ENCODE assay signal across 11 mouse cellular contexts in genomic region chr1:33738681-33739278, GRCm38 (mm10). TPM values are rescaled to one million over a fixed set of nuclear protein-coding genes. Genes with fewer than 3 reads are reported as not detected.
A peak's percentile ranks its signal among the peaks of the same experiment; 100 is the strongest.
DNase-seq lines count a peak whose midpoint lies in the region; ATAC-seq and TF ChIP-seq lines count a peak whose summit lies in the region.
"Had no signal": no experiment of that assay in that cellular context is flagged by ENCODE, and none has a peak within 500 bp of the region (broad histone marks: within the 10 kb centered on the region; RNA-seq: fewer than 3 reads in every experiment).

No protein-coding gene starts in this region.

- peak; percentile 25; the same call in 1 of the 2 replicates for ATAC-seq in forebrain, embryonic 14.5 days
- no peak for ATAC-seq in forebrain, embryonic 11.5 days (replicated peaks; ENCODE audit: low FRiP score)
- ATAC-seq in midbrain, embryonic 16.5 days, result peak; percentile 52
- ATAC-seq in midbrain, embryonic 14.5 days (ENCODE audit: low FRiP score, low TSS enrichment), result no peak
- peak; percentile 55 for ATAC-seq in intestine, postnatal 0 days
- peak; percentile 68 for ATAC-seq in neutrophil, adult 5-6 weeks (ENCODE audit: extremely low read depth, insufficient number of reproducible peaks, low FRiP score, poor library complexity, severe bottlenecking)

- H3K27me3 ChIP-seq in forebrain, embryonic 14.5 days (replicated peaks; ENCODE audit: control insufficient read depth, insufficient read depth, low read length), result no peaks in the 10 kb centered on the region
- H3K27me3 ChIP-seq in forebrain, embryonic 11.5 days (ENCODE audit: control insufficient read depth, insufficient read depth, low read length), result no peaks in the 10 kb centered on the region
- H3K27me3 ChIP-seq in midbrain, embryonic 16.5 days (ENCODE audit: control insufficient read depth, insufficient read depth, low read depth, low read length), result no peaks in the 10 kb centered on the region
- no peaks in the 10 kb centered on the region for H3K27me3 ChIP-seq in midbrain, embryonic 14.5 days (ENCODE audit: control insufficient read depth, insufficient read depth, low read length)
- no peaks in the 10 kb centered on the region for H3K27me3 ChIP-seq in intestine, postnatal 0 days (replicated peaks; ENCODE audit: control insufficient read depth, insufficient read depth, low read length)
- H3K27me3 ChIP-seq: heart, embryonic 12.5 days; megakaryocyte, embryonic 14.5 days had no signal

- TF ChIP-seq CTCF in intestine, postnatal 0 days (IDR thresholded peaks at IDR 0.05; ENCODE audit: low read depth), result no peak

- WGBS in forebrain, embryonic 14.5 days, result 90% methylated on average over 11 of the region's 11 CpGs
- WGBS in forebrain, embryonic 11.5 days, result 86% methylated on average over 11 of the region's 11 CpGs
- 93% methylated on average over 11 of the region's 11 CpGs for WGBS in midbrain, embryonic 16.5 days
- WGBS in midbrain, embryonic 14.5 days, result 91% methylated on average over 11 of the region's 11 CpGs
- WGBS in intestine, postnatal 0 days, result 81% methylated on average over 11 of the region's 11 CpGs

- H3K4me1 ChIP-seq in forebrain, embryonic 14.5 days (ENCODE audit: control insufficient read depth, insufficient read depth, low read length), result no peaks in the 10 kb centered on the region
- H3K4me1 ChIP-seq in forebrain, embryonic 11.5 days (replicated peaks; ENCODE audit: control insufficient read depth, insufficient read depth, low read length), result no peaks in the 10 kb centered on the region
- H3K4me1 ChIP-seq in midbrain, embryonic 16.5 days (ENCODE audit: control insufficient read depth, insufficient read depth, low read length), result no peaks in the 10 kb centered on the region
- no peaks in the 10 kb centered on the region for H3K4me1 ChIP-seq in midbrain, embryonic 14.5 days (ENCODE audit: control insufficient read depth, insufficient read depth, low read length)
- no peaks in the 10 kb centered on the region for H3K4me1 ChIP-seq in intestine, postnatal 0 days (replicated peaks; ENCODE audit: control insufficient read depth, insufficient read depth, low read length)
- H3K4me1 ChIP-seq: heart, embryonic 12.5 days had no signal

- no peak overlapping the region for H3K4me2 ChIP-seq in forebrain, embryonic 14.5 days (ENCODE audit: low read length)
- H3K4me2 ChIP-seq in forebrain, embryonic 11.5 days (ENCODE audit: low read depth, low read length, severe bottlenecking), result no peak overlapping the region
- H3K4me2 ChIP-seq in midbrain, embryonic 16.5 days (ENCODE audit: low read length), result no peak overlapping the region
- H3K4me2 ChIP-seq in midbrain, embryonic 14.5 days (ENCODE audit: low read length), result no peak overlapping the region
- no peak overlapping the region for H3K4me2 ChIP-seq in intestine, postnatal 0 days (replicated peaks; ENCODE audit: low read depth)
- H3K4me2 ChIP-seq: heart, embryonic 12.5 days had no signal

- no peak overlapping the region for H3K4me3 ChIP-seq in forebrain, embryonic 14.5 days (ENCODE audit: low read depth, low read length)
- H3K4me3 ChIP-seq in forebrain, embryonic 11.5 days (ENCODE audit: low read depth, low read length), result no peak overlapping the region
- H3K4me3 ChIP-seq in midbrain, embryonic 16.5 days (ENCODE audit: low read depth, low read length), result no peak overlapping the region
- no peak overlapping the region for H3K4me3 ChIP-seq in midbrain, embryonic 14.5 days (replicated peaks; ENCODE audit: low read depth, low read length)
- no peak overlapping the region for H3K4me3 ChIP-seq in intestine, postnatal 0 days (ENCODE audit: low read depth, low read length)
- H3K4me3 ChIP-seq: erythroblast, embryonic 14.5 days; heart, embryonic 12.5 days had no signal

- no peaks in the 10 kb centered on the region for H3K9me3 ChIP-seq in forebrain, embryonic 14.5 days (replicated peaks; ENCODE audit: control insufficient read depth, low read length)
- H3K9me3 ChIP-seq in forebrain, embryonic 11.5 days (ENCODE audit: control insufficient read depth, low read length), result no peaks in the 10 kb centered on the region
- no peaks in the 10 kb centered on the region for H3K9me3 ChIP-seq in midbrain, embryonic 16.5 days (replicated peaks; ENCODE audit: control insufficient read depth, low read length, poor library complexity, severe bottlenecking)
- no peaks in the 10 kb centered on the region for H3K9me3 ChIP-seq in midbrain, embryonic 14.5 days (ENCODE audit: control insufficient read depth, low read length)
- no peaks in the 10 kb centered on the region for H3K9me3 ChIP-seq in intestine, postnatal 0 days (ENCODE audit: control insufficient read depth)
- H3K9me3 ChIP-seq: heart, embryonic 12.5 days; megakaryocyte, embryonic 14.5 days had no signal

- no peak overlapping the region for H3K27ac ChIP-seq in forebrain, embryonic 14.5 days (ENCODE audit: low read depth, low read length)
- H3K27ac ChIP-seq in forebrain, embryonic 11.5 days (ENCODE audit: low read depth, low read length), result no peak overlapping the region
- H3K27ac ChIP-seq in midbrain, embryonic 16.5 days (ENCODE audit: low read length), result no peak overlapping the region
- no peak overlapping the region for H3K27ac ChIP-seq in midbrain, embryonic 14.5 days (replicated peaks; ENCODE audit: low read depth, low read length)
- no peak overlapping the region for H3K27ac ChIP-seq in intestine, postnatal 0 days (ENCODE audit: low read depth, low read length)

- H3K9ac ChIP-seq in forebrain, embryonic 14.5 days (ENCODE audit: low read length), result no peak overlapping the region
- H3K9ac ChIP-seq in forebrain, embryonic 11.5 days (ENCODE audit: low read length), result no peak overlapping the region
- no peak overlapping the region for H3K9ac ChIP-seq in midbrain, embryonic 16.5 days (ENCODE audit: low read depth, low read length)
- H3K9ac ChIP-seq in midbrain, embryonic 14.5 days (replicated peaks; ENCODE audit: low read length), result no peak overlapping the region
- H3K9ac ChIP-seq in intestine, postnatal 0 days (ENCODE audit: low read depth, low read length), result no peak overlapping the region
- H3K9ac ChIP-seq: heart, embryonic 12.5 days had no signal

- no peak for DNase-seq in forebrain, embryonic 14.5 days (ENCODE audit: low spot score)
- no peak for DNase-seq in forebrain, embryonic 11.5 days (ENCODE audit: low spot score)
- DNase-seq in midbrain, embryonic 14.5 days, result no peak
- DNase-seq in natural killer cell, adult 2 months (ENCODE audit: low spot score in 2 of 2), result no peak
- DNase-seq in lung, postnatal 14 days, result no peak

- peaks cover 74% of the 10 kb centered on the region for H3K36me3 ChIP-seq in forebrain, embryonic 14.5 days (ENCODE audit: control insufficient read depth, insufficient read depth, low read length)
- peaks cover 9% of the 10 kb centered on the region; the same call in 1 of the 2 replicates for H3K36me3 ChIP-seq in forebrain, embryonic 11.5 days (ENCODE audit: control insufficient read depth, insufficient read depth, low read length)
- H3K36me3 ChIP-seq in midbrain, embryonic 16.5 days (ENCODE audit: control insufficient read depth, insufficient read depth, low read length), result peaks cover 22% of the 10 kb centered on the region
- H3K36me3 ChIP-seq in midbrain, embryonic 14.5 days (ENCODE audit: control insufficient read depth, insufficient read depth, low read length), result peaks cover 67% of the 10 kb centered on the region
- peaks cover 44% of the 10 kb centered on the region for H3K36me3 ChIP-seq in intestine, postnatal 0 days (ENCODE audit: control insufficient read depth, insufficient read depth)

RNA-seq across cellular contexts. Expression of gene Bag2, which starts 18.8 kb away (rescaled TPM):
- polyA plus RNA-seq in forebrain, embryonic 14.5 days (2014; fragmentation: Nextera tagmentation; extraction: Ambion mirVana), result 23.9 and 28.5 TPM in 2 replicates
- 33.9 and 34.0 TPM in 2 replicates for polyA plus RNA-seq in forebrain, embryonic 11.5 days (2014; fragmentation: Nextera tagmentation; extraction: Ambion mirVana)
- polyA plus RNA-seq in midbrain, embryonic 16.5 days (2015; fragmentation: Nextera tagmentation; extraction: Ambion mirVana), result 22.5 and 23.0 TPM in 2 replicates
- polyA plus RNA-seq in midbrain, embryonic 14.5 days (2014; fragmentation: Nextera tagmentation; extraction: Ambion mirVana), result 19.8 and 22.2 TPM in 2 replicates
- polyA plus RNA-seq in intestine, postnatal 0 days (2015; fragmentation: Nextera tagmentation; extraction: Ambion mirVana), result 26.0 and 27.4 TPM in 2 replicates
- total RNA-seq in neutrophil, adult 5-6 weeks (2017), result 2.1 TPM in 1 of 2 replicates, not detected in the other

RNA-seq across cellular contexts. Expression of gene Rab23, which starts 19.1 kb away (rescaled TPM):
- polyA plus RNA-seq in forebrain, embryonic 14.5 days (2014; fragmentation: Nextera tagmentation; extraction: Ambion mirVana), result 23.7 and 28.2 TPM in 2 replicates
- 27.4 and 30.2 TPM in 2 replicates for polyA plus RNA-seq in forebrain, embryonic 11.5 days (2014; fragmentation: Nextera tagmentation; extraction: Ambion mirVana)
- 33.3 and 35.9 TPM in 2 replicates for polyA plus RNA-seq in midbrain, embryonic 16.5 days (2015; fragmentation: Nextera tagmentation; extraction: Ambion mirVana)
- polyA plus RNA-seq in midbrain, embryonic 14.5 days (2014; fragmentation: Nextera tagmentation; extraction: Ambion mirVana), result 24.6 and 29.9 TPM in 2 replicates
- 9.7 and 11.5 TPM in 2 replicates for polyA plus RNA-seq in intestine, postnatal 0 days (2015; fragmentation: Nextera tagmentation; extraction: Ambion mirVana)
- total RNA-seq in neutrophil, adult 5-6 weeks (2017), result 5.8 and 12.8 TPM in 2 replicates

Comparison
In these comparisons a context has a peak if more than half of its experiments do, and no peak if none do; other contexts are left out.
1. ATAC-seq: peak in forebrain, embryonic 14.5 days (single experiment), midbrain, embryonic 16.5 days (single experiment), intestine, postnatal 0 days (single experiment) and neutrophil, adult 5-6 weeks (single experiment); none in forebrain, embryonic 11.5 days (single experiment) and midbrain, embryonic 14.5 days (single experiment).